Mouse (Mus musculus): ENCODE measurements around the gene Yod1. TPM values are rescaled to one million over a fixed set of nuclear protein-coding genes. Genes with fewer than 3 reads are reported as not detected.

Gene Yod1
- total and polyA plus RNA-seq, 2 experiments from 2014 or later = 9.8 to 21.0 TPM

DNA sequence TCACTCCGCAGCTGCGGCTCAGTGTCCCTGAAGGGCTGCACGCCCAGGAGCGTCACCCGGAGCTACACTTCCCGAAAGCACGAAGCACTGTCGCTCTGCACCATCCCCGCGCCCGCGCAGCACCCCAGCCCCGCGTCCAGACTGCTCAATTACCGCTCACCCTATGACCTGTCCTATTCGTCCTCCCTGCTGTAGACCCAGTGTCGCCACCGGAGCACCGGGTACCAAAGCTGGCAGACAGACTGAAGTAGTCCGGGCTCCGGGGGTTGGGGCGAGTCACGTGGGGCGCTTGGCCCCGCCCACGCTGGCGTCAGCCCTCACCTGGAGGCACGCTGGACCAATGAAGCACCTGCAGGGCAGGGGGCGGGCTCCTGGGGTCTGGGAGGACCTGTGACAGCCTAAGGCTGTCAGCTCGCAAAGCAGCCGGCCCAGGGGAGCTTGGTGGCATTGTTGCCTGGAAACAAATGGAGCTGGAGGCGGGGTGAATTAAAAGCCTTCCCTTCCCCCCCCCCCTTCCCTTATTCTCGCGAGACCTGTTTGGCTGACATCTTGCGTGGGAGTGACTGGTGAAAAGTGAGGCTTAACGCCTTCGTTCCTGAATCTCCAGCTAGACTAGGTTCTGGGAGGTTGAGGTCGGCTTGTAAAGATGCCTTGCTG, 1.4 kb upstream of the Yod1 start, which contains the start of gene Gm29427:
Gm29427 (minus strand) TSS at position 239 of the 657 bp plus-strand sequence.
- under 1% methylated on average over 38 of the region's 38 CpGs for WGBS
- Histone ChIP-seq H3K36me3 (ENCODE audit: insufficient read depth, low read length) (no peaks in the 10 kb centered on the region), H3K27ac (ENCODE audit: low read depth, low read length) (peak within 1 kb of the TSS; percentile 81), H3K9ac (replicated peaks; ENCODE audit: low read length, poor library complexity, severe bottlenecking) (peak within 1 kb of the TSS; percentile 86), H3K4me2 (ENCODE audit: low read depth, low read length, poor library complexity, severe bottlenecking) (peak within 1 kb of the TSS; percentile 98), H3K4me3 (ENCODE audit: low read depth, low read length) (peak within 1 kb of the TSS; percentile 65), H3K27me3 (ENCODE audit: insufficient read depth, low read length) (no peaks in the 10 kb centered on the region), H3K9me3 (ENCODE audit: low read length) (no peaks in the 10 kb centered on the region), H3K4me1 (ENCODE audit: insufficient read depth, low read length) (peaks cover 4% of the 10 kb centered on the region; the same call in 1 of the 2 replicates)
- ATAC-seq (ENCODE audit: low FRiP score) = peak; percentile 93
- no peak for TF ChIP-seq CTCF (IDR thresholded peaks at IDR 0.05)
- DNase-seq (ENCODE audit: low spot score) = peak; percentile 95

DNA sequence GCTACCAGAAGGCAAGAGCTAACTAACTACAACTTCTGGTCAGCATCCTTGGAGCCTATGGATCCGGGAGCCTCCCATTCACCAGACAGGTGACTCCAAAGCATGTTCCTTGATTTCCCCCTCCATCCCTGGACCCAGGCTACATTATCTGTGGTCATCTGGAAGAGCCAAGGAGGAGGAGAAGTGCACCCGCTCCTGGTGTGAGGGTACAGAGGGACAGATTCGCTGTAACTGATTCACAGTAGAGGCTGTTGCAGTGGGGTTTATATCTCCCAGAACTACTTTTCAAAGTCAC, 962 bp upstream of the Yod1 start:
- WGBS = 0% methylated on average over 3 of the region's 3 CpGs

DNA sequence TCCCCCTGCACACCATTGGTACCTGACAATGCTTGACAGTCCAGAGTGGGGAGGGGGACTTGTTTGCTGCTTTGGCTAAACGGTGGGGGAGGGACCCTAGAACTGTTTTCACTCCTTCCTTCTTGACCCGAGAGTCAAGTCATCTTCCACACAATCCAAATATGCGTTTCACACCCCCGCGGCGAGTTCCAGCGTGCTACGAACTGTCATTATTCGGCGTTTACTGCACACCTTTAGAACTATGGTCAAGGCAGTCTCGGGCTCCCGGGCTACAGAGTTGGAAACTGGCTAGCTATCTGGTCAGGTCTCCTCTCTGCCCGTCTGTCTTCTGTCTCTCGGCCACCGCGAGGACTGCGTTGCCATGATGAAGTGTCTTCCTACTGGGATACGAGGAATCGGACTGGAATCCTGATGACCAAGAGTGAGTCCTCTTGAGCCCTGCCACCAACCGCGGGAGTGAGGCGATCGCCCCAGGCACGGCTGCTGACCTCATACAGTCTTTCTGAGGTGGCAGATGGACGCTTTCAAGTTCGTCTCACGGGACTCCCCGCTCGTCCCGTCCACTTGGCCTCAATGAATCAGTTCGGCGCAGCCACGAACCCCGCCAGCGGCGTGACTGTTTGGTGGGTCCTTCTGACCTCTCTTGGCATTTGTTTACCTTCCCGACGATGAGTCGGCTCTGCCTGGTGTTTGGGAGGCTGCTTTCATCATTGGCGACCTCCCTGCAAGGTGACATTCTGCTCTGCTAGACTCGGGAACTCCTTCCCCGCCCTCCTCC, 425 bp upstream of the Yod1 start:
- WGBS = under 1% methylated on average over 41 of the region's 42 CpGs
- peak; percentile 6; the same call in 1 of the 2 replicates for ATAC-seq (ENCODE audit: low FRiP score)
- no peak for TF ChIP-seq CTCF (IDR thresholded peaks at IDR 0.05)

More for the DNA sequence above, 962 bp upstream of the Yod1 start:
- H3K9ac ChIP-seq (replicated peaks; ENCODE audit: low read length, poor library complexity, severe bottlenecking) = peak overlapping the region; percentile 86
- H3K27me3 ChIP-seq (ENCODE audit: insufficient read depth, low read length) = no peaks in the 10 kb centered on the region
- DNase-seq (ENCODE audit: low spot score) (peak; percentile 50), ATAC-seq (ENCODE audit: low FRiP score) (0 out of 2 replicates have a peak, but pooled peaks have one; percentile 6)
- H3K4me2 ChIP-seq (ENCODE audit: low read depth, low read length, poor library complexity, severe bottlenecking) = peak overlapping the region; percentile 98
- H3K36me3 ChIP-seq (ENCODE audit: insufficient read depth, low read length) = no peaks in the 10 kb centered on the region
- no peaks in the 10 kb centered on the region for H3K9me3 ChIP-seq (ENCODE audit: low read length)
- no peak for TF ChIP-seq CTCF (IDR thresholded peaks at IDR 0.05)
- peak overlapping the region; percentile 81 for H3K27ac ChIP-seq (ENCODE audit: low read depth, low read length)
- peak overlapping the region; percentile 65 for H3K4me3 ChIP-seq (ENCODE audit: low read depth, low read length)
- peaks cover 4% of the 10 kb centered on the region; the same call in 1 of the 2 replicates for H3K4me1 ChIP-seq (ENCODE audit: insufficient read depth, low read length)

DNA sequence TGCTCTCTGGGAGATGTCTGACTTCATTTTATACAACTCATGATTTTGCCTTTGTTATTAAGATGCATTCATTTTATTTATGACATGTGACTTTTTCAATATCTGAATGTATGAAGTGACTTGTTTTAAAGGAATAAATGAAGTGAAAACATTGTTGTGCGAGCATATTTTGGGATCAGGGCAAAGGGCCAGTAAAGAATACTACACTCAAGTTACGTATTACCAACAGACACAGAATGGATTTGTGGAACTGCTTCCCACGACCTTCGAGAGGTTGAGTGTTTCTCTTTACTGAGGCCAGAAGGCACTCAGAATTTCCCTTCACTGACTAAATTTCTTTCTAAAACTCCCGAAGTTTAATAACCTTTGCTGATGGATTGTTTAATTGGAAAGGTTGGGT, 7.1 kb downstream of the Yod1 start:
- H3K9me3 ChIP-seq (ENCODE audit: low read length) = no peaks in the 10 kb centered on the region

More for the DNA sequence above, 425 bp upstream of the Yod1 start:
- Histone ChIP-seq H3K36me3 (ENCODE audit: insufficient read depth, low read length) (no peaks in the 10 kb centered on the region), H3K9me3 (ENCODE audit: low read length) (no peaks in the 10 kb centered on the region), H3K27ac (ENCODE audit: low read depth, low read length) (peak overlapping the region; percentile 81), H3K27me3 (ENCODE audit: insufficient read depth, low read length) (no peaks in the 10 kb centered on the region), H3K9ac (replicated peaks; ENCODE audit: low read length, poor library complexity, severe bottlenecking) (peak overlapping the region; percentile 86), H3K4me3 (ENCODE audit: low read depth, low read length) (peak overlapping the region; percentile 65), H3K4me1 (ENCODE audit: insufficient read depth, low read length) (peaks cover 4% of the 10 kb centered on the region; the same call in 1 of the 2 replicates), H3K4me2 (ENCODE audit: low read depth, low read length, poor library complexity, severe bottlenecking) (peak overlapping the region; percentile 98)
- DNase-seq (ENCODE audit: low spot score) = peak; percentile 53

DNA sequence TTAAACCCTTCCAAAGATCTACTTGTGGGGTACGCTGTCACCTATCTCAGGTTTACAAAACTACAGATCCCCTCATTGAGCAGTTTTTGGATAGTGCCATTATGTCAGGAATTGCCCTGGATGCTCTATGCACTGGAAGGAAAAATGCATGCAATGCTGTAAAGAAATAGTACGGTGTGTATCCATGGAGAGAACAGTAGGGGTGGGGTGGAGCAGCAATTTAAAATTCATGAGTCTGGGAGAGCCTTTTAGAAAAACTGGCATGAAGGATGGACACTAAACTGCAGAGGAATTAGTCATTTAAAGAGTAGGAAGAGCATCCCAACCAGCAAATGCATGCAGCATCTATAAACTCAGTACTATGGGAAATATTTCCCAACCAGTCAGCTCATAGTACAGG, 9.3 kb downstream of the Yod1 start:
- no peak overlapping the region for H3K9ac ChIP-seq (replicated peaks; ENCODE audit: low read length, poor library complexity, severe bottlenecking)
- no peaks in the 10 kb centered on the region for H3K36me3 ChIP-seq (ENCODE audit: insufficient read depth, low read length)
- H3K4me2 ChIP-seq (ENCODE audit: low read depth, low read length, poor library complexity, severe bottlenecking) = no peak overlapping the region
- ATAC-seq (ENCODE audit: low FRiP score) (no peak), DNase-seq (ENCODE audit: low spot score) (no peak)
- 64% methylated on average over 2 of the region's 2 CpGs for WGBS
- H3K27me3 ChIP-seq (ENCODE audit: insufficient read depth, low read length) = no peaks in the 10 kb centered on the region
- TF ChIP-seq CTCF (IDR thresholded peaks at IDR 0.05) = no peak
- no peak overlapping the region for H3K4me3 ChIP-seq (ENCODE audit: low read depth, low read length)
- H3K27ac ChIP-seq (ENCODE audit: low read depth, low read length) = no peak overlapping the region
- no peaks in the 10 kb centered on the region for H3K9me3 ChIP-seq (ENCODE audit: low read length)
- H3K4me1 ChIP-seq (ENCODE audit: insufficient read depth, low read length) = no peaks in the 10 kb centered on the region

More for the DNA sequence above, 7.1 kb downstream of the Yod1 start:
- Histone ChIP-seq H3K27me3 (ENCODE audit: insufficient read depth, low read length) (no peaks in the 10 kb centered on the region), H3K4me1 (ENCODE audit: insufficient read depth, low read length) (no peaks in the 10 kb centered on the region), H3K9ac (replicated peaks; ENCODE audit: low read length, poor library complexity, severe bottlenecking) (no peak overlapping the region), H3K4me2 (ENCODE audit: low read depth, low read length, poor library complexity, severe bottlenecking) (no peak overlapping the region), H3K27ac (ENCODE audit: low read depth, low read length) (no peak overlapping the region), H3K4me3 (ENCODE audit: low read depth, low read length) (no peak overlapping the region), H3K36me3 (ENCODE audit: insufficient read depth, low read length) (no peaks in the 10 kb centered on the region)
- TF ChIP-seq CTCF (IDR thresholded peaks at IDR 0.05) = no peak
- ATAC-seq (ENCODE audit: low FRiP score) (no peak), DNase-seq (ENCODE audit: low spot score) (no peak)
- WGBS = 94% methylated on average over 5 of the region's 5 CpGs

DNA sequence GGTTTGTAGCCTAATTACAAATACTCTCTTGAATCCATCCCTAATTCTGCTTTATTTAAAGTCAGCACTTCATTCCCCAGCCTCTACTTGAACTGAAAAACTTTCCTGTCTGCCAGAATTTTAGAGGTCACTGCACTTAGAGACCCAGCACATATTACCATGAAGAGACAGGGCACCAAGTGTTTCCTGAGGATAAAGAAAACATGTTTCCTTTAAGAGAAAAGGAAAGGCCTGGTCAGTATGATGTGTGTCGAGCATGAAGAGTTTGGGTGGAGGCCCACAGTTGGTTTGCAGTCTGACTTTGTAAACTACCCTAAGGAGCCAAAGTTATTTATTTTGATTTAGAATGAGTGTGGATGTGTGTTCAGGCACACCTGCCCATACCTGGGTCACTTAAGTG, 10.9 kb downstream of the Yod1 start:
- TF ChIP-seq CTCF (IDR thresholded peaks at IDR 0.05) = no peak
- Histone ChIP-seq H3K27ac (ENCODE audit: low read depth, low read length) (no peak overlapping the region), H3K4me2 (ENCODE audit: low read depth, low read length, poor library complexity, severe bottlenecking) (no peak overlapping the region), H3K9me3 (ENCODE audit: low read length) (no peaks in the 10 kb centered on the region), H3K4me3 (ENCODE audit: low read depth, low read length) (no peak overlapping the region), H3K27me3 (ENCODE audit: insufficient read depth, low read length) (no peaks in the 10 kb centered on the region), H3K4me1 (ENCODE audit: insufficient read depth, low read length) (no peaks in the 10 kb centered on the region), H3K36me3 (ENCODE audit: insufficient read depth, low read length) (no peaks in the 10 kb centered on the region), H3K9ac (replicated peaks; ENCODE audit: low read length, poor library complexity, severe bottlenecking) (no peak overlapping the region)
- WGBS = 80% methylated on average over 1 of the region's 1 CpGs
- ATAC-seq (ENCODE audit: low FRiP score) (no peak), DNase-seq (ENCODE audit: low spot score) (no peak)
